Mouse (Mus musculus): Measurements from ENCODE around the gene Gba. TPM values are rescaled to one million over a fixed set of nuclear protein-coding genes. Genes with fewer than 3 reads are reported as not detected.

Gene Gba
- total RNA-seq, 2 experiments from 2014 or later = 18.2 to 20.9 TPM

Small RNA genes lying within 50 kb of the gene (microRNA-seq; reads per million reads assigned to microRNA genes)
- gene Mir92b = 58.1 reads per million, percentile 51 among the genes with 10 or more reads in this experiment

Other genes with a start within 250 kb of the Gba start
- 10 to 100 TPM; 20.0 to 22.5 TPM for gene Rusc1, start 109.6 kb upstream of the Gba start, total RNA-seq (2021)
- not detected for gene Gm43738, start 101.8 kb upstream of the Gba start, total RNA-seq (2021)
- 10 to 100 TPM; 20.7 to 22.3 TPM for gene Fdps, start 101.0 kb upstream of the Gba start, total RNA-seq (2021)
- gene Pklr, start 66.8 kb upstream of the Gba start, total RNA-seq (2021) = not detected
- gene Hcn3, start 42.7 kb upstream of the Gba start, total RNA-seq (2021) = under 1 TPM; 0.16 to 0.61 TPM
- 10 to 100 TPM; 18.1 to 18.7 TPM for gene Clk2, start 38.1 kb upstream of the Gba start, total RNA-seq (2021)
- gene Scamp3, start 25.5 kb upstream of the Gba start, total RNA-seq (2021) = 10 to 100 TPM; 48.9 to 50.2 TPM
- gene Fam189b, start 19.8 kb upstream of the Gba start, total RNA-seq (2021) = 1 to 10 TPM; 5.2 to 5.7 TPM
- gene Thbs3, start 12.3 kb downstream of the Gba start, total RNA-seq (2021) = 1 to 10 TPM; 6.1 to 7.2 TPM
- gene Mtx1, start 24.2 kb downstream of the Gba start, total RNA-seq (2021) = 10 to 100 TPM; 62.3 to 62.6 TPM
- gene Muc1, start 26.1 kb downstream of the Gba start, total RNA-seq (2021) = under 1 TPM; 0.22 to 0.39 TPM
- 10 to 100 TPM; 73.5 to 87.6 TPM for gene Krtcap2, start 43.0 kb downstream of the Gba start, total RNA-seq (2021)
- gene Trim46, start 43.4 kb downstream of the Gba start, total RNA-seq (2021) = under 1 TPM; 0.47 to 0.59 TPM
- gene Dpm3, start 56.4 kb downstream of the Gba start, total RNA-seq (2021) = 10 to 100 TPM; 51.7 to 53.9 TPM
- gene Slc50a1, start 67.6 kb downstream of the Gba start, total RNA-seq (2021) = 10 to 100 TPM; 21.0 TPM
- gene Efna1, start 78.2 kb downstream of the Gba start, total RNA-seq (2021) = 10 to 100 TPM; 29.4 to 33.5 TPM
- gene Efna3, start 120.0 kb downstream of the Gba start, total RNA-seq (2021) = under 1 TPM in 1 of 2 experiments, not detected in 1; 0.31 TPM
- under 1 TPM; 0.31 to 0.47 TPM for gene Efna4, start 135.1 kb downstream of the Gba start, total RNA-seq (2021)
- 10 to 100 TPM; 52.7 to 68.7 TPM for gene Adam15, start 147.1 kb downstream of the Gba start, total RNA-seq (2021)
- gene Dcst2, start 159.0 kb downstream of the Gba start, total RNA-seq (2021) = not detected
- not detected for gene Dcst1, start 162.3 kb downstream of the Gba start, total RNA-seq (2021)
- gene Zbtb7b, start 191.8 kb downstream of the Gba start, total RNA-seq (2021) = 10 to 100 TPM; 20.6 to 25.1 TPM
- under 1 TPM; 0.23 to 0.59 TPM for gene Lenep, start 199.9 kb downstream of the Gba start, total RNA-seq (2021)
- gene Flad1, start 208.9 kb downstream of the Gba start, total RNA-seq (2021) = 10 to 100 TPM; 57.5 to 60.8 TPM
- gene Cks1b, start 215.5 kb downstream of the Gba start, total RNA-seq (2021) = 1 to 10 TPM; 4.1 to 4.7 TPM
- 10 to 100 TPM; 35.7 to 35.8 TPM for gene Shc1, start 215.5 kb downstream of the Gba start, total RNA-seq (2021)
- gene Pygo2, start 227.3 kb downstream of the Gba start, total RNA-seq (2021) = 10 to 100 TPM; 13.5 to 18.0 TPM
- gene Pbxip1, start 233.8 kb downstream of the Gba start, total RNA-seq (2021) = 10 to 100 TPM; 49.2 to 56.9 TPM

All from heart, postnatal 25 days (tissue).